In genomic region chr8:91803515-91804402, GRCm38 (mm10) we compare ENCODE assay signal across 10 mouse cellular contexts. TPM values are rescaled to one million over a fixed set of nuclear protein-coding genes. Genes with fewer than 3 reads are reported as not detected.
DNase-seq lines count a peak whose midpoint lies in the region; ATAC-seq and TF ChIP-seq lines count a peak whose summit lies in the region.
"Had no signal": no experiment of that assay in that cellular context is flagged by ENCODE, and none has a peak within 500 bp of the region (broad histone marks: within the 10 kb centered on the region; RNA-seq: fewer than 3 reads in every experiment).

No protein-coding gene starts in this region.

- ATAC-seq in heart, embryonic 16.5 days (replicated peaks; ENCODE audit: extremely low read depth, insufficient read depth, low FRiP score), result no peak
- no peak for ATAC-seq in embryonic facial prominence, embryonic 11.5 days (replicated peaks; ENCODE audit: insufficient number of reproducible peaks, low FRiP score, low TSS enrichment, low read depth)
- no peak for ATAC-seq in hindbrain, embryonic 16.5 days
- no peak for ATAC-seq in midbrain, postnatal 0 days (ENCODE audit: low FRiP score)

- no peak overlapping the region for H3K9ac ChIP-seq in heart, embryonic 16.5 days (ENCODE audit: low read length)
- H3K9ac ChIP-seq in embryonic facial prominence, embryonic 11.5 days (replicated peaks; ENCODE audit: low read length), result no peak overlapping the region
- no peak overlapping the region; the same call in 1 of the 2 replicates for H3K9ac ChIP-seq in hindbrain, embryonic 16.5 days (ENCODE audit: low read depth, low read length)
- H3K9ac ChIP-seq in midbrain, postnatal 0 days (replicated peaks; ENCODE audit: low read length, poor library complexity, severe bottlenecking), result no peak overlapping the region

- H3K4me1 ChIP-seq in heart, embryonic 16.5 days (ENCODE audit: control insufficient read depth, insufficient read depth, low read length), result peaks cover 10% of the 10 kb centered on the region
- peaks cover 7% of the 10 kb centered on the region for H3K4me1 ChIP-seq in embryonic facial prominence, embryonic 11.5 days (ENCODE audit: control insufficient read depth, insufficient read depth, low read length)
- H3K4me1 ChIP-seq in hindbrain, embryonic 16.5 days (ENCODE audit: control insufficient read depth, insufficient read depth, low read depth, low read length), result peaks cover 40% of the 10 kb centered on the region
- 0 out of 2 replicates have a peak, but pooled peaks cover 6% of the 10 kb centered on the region for H3K4me1 ChIP-seq in midbrain, postnatal 0 days (ENCODE audit: insufficient read depth, low read length)

- H3K4me3 ChIP-seq in heart, embryonic 16.5 days (ENCODE audit: low read length), result no peak overlapping the region
- peak overlapping the region; percentile 14; the same call in 1 of the 2 replicates for H3K4me3 ChIP-seq in embryonic facial prominence, embryonic 11.5 days (ENCODE audit: low read depth, low read length)
- no peak overlapping the region for H3K4me3 ChIP-seq in hindbrain, embryonic 16.5 days (ENCODE audit: low read length)
- H3K4me3 ChIP-seq in midbrain, postnatal 0 days (ENCODE audit: low read depth, low read length), result 0 out of 2 replicates have a peak overlapping the region, but pooled peaks have one; percentile 0

- H3K4me2 ChIP-seq in heart, embryonic 16.5 days (ENCODE audit: low read depth, low read length), result peak overlapping the region; percentile 6; the same call in 1 of the 2 replicates
- H3K4me2 ChIP-seq in embryonic facial prominence, embryonic 11.5 days (ENCODE audit: low read depth, low read length), result peak overlapping the region; percentile 53
- peak overlapping the region; percentile 42 for H3K4me2 ChIP-seq in hindbrain, embryonic 16.5 days (ENCODE audit: low read length)
- peak overlapping the region; percentile 28 for H3K4me2 ChIP-seq in midbrain, postnatal 0 days (ENCODE audit: low read depth, low read length, poor library complexity, severe bottlenecking)

- 31% methylated on average over 28 of the region's 28 CpGs for WGBS in heart, embryonic 16.5 days
- WGBS in embryonic facial prominence, embryonic 11.5 days, result 6% methylated on average over 28 of the region's 28 CpGs
- 22% methylated on average over 28 of the region's 28 CpGs for WGBS in hindbrain, embryonic 16.5 days
- WGBS in midbrain, postnatal 0 days, result 24% methylated on average over 28 of the region's 28 CpGs

- DNase-seq in heart, adult 9 months (ENCODE audit: low spot score in 2 of 2), result no peak
- peak; percentile 38 for DNase-seq in embryonic facial prominence, embryonic 11.5 days (ENCODE audit: low spot score)
- no peak for DNase-seq in midbrain, postnatal 0 days (ENCODE audit: low spot score)
- DNase-seq in T-cell, adult 2 months (ENCODE audit: low spot score), result no peak
- no peak for DNase-seq in adrenal gland, postnatal 36 days
- no peak for DNase-seq in cerebellum, adult 11-12 months

- no peaks in the 10 kb centered on the region for H3K9me3 ChIP-seq in heart, embryonic 16.5 days (replicated peaks; ENCODE audit: control insufficient read depth, low read length)
- H3K9me3 ChIP-seq in embryonic facial prominence, embryonic 11.5 days (replicated peaks; ENCODE audit: control insufficient read depth, low read length), result no peaks in the 10 kb centered on the region
- H3K9me3 ChIP-seq in hindbrain, embryonic 16.5 days (ENCODE audit: control insufficient read depth, low read length), result no peaks in the 10 kb centered on the region
- H3K9me3 ChIP-seq in midbrain, postnatal 0 days (ENCODE audit: low read length), result no peaks in the 10 kb centered on the region

- no peak for TF ChIP-seq CTCF in midbrain, postnatal 0 days (IDR thresholded peaks at IDR 0.05)

- H3K27me3 ChIP-seq in heart, embryonic 16.5 days (ENCODE audit: control insufficient read depth, insufficient read depth, low read length), result peaks cover 70% of the 10 kb centered on the region
- peaks cover 49% of the 10 kb centered on the region for H3K27me3 ChIP-seq in embryonic facial prominence, embryonic 11.5 days (ENCODE audit: control insufficient read depth, insufficient read depth, low read length)
- H3K27me3 ChIP-seq in hindbrain, embryonic 16.5 days (replicated peaks; ENCODE audit: control insufficient read depth, insufficient read depth, low read length), result peaks cover 19% of the 10 kb centered on the region
- peaks cover 18% of the 10 kb centered on the region; the same call in 1 of the 2 replicates for H3K27me3 ChIP-seq in midbrain, postnatal 0 days (ENCODE audit: insufficient read depth, low read length)

- H3K27ac ChIP-seq in heart, embryonic 16.5 days (ENCODE audit: low read length), result no peak overlapping the region
- H3K27ac ChIP-seq in embryonic facial prominence, embryonic 11.5 days (replicated peaks; ENCODE audit: low read depth, low read length), result no peak overlapping the region
- H3K27ac ChIP-seq in hindbrain, embryonic 16.5 days (ENCODE audit: low read depth, low read length), result no peak overlapping the region; the same call in 1 of the 2 replicates
- H3K27ac ChIP-seq in midbrain, postnatal 0 days (ENCODE audit: low read depth, low read length), result peak overlapping the region; percentile 32; the same call in 1 of the 2 replicates

- no peaks in the 10 kb centered on the region for H3K36me3 ChIP-seq in heart, embryonic 16.5 days (ENCODE audit: control insufficient read depth, insufficient read depth)
- no peaks in the 10 kb centered on the region; the same call in 1 of the 2 replicates for H3K36me3 ChIP-seq in embryonic facial prominence, embryonic 11.5 days (replicated peaks; ENCODE audit: control insufficient read depth, insufficient read depth, low read depth, low read length)
- no peaks in the 10 kb centered on the region for H3K36me3 ChIP-seq in hindbrain, embryonic 16.5 days (ENCODE audit: control insufficient read depth, insufficient read depth, low read length)
- H3K36me3 ChIP-seq in midbrain, postnatal 0 days (ENCODE audit: insufficient read depth, low read length), result no peaks in the 10 kb centered on the region

RNA-seq across cellular contexts. Expression of gene Irx3, which starts 1.9 kb away (rescaled TPM):
- polyA plus RNA-seq in heart, embryonic 16.5 days (2015; fragmentation: Nextera tagmentation; extraction: Ambion mirVana), result 13.4 and 16.6 TPM in 2 replicates
- polyA plus RNA-seq in embryonic facial prominence, embryonic 11.5 days (2014; fragmentation: Nextera tagmentation; extraction: Ambion mirVana), result 19.8 and 20.4 TPM in 2 replicates
- polyA plus RNA-seq in hindbrain, embryonic 16.5 days (2015; fragmentation: Nextera tagmentation; extraction: Ambion mirVana), result 9.0 and 10.5 TPM in 2 replicates
- 27.2 and 27.3 TPM in 2 replicates for total RNA-seq in midbrain, postnatal 0 days (2014; rRNA removed)
- 10.6 and 13.4 TPM in 2 replicates for polyA plus RNA-seq in midbrain, postnatal 0 days (2015; fragmentation: Nextera tagmentation; extraction: Ambion mirVana)
- total RNA-seq in adrenal gland, postnatal 36 days (2021), result 1 to 10 TPM; 9.0 to 9.5 TPM
- total RNA-seq: megakaryocyte-erythroid progenitor cell, adult 5-6 weeks; MEL had no signal

Comparison
In these comparisons a context has a peak if more than half of its experiments do, and no peak if none do; other contexts are left out.
1. H3K4me3 ChIP-seq: peak in embryonic facial prominence, embryonic 11.5 days (single experiment) and midbrain, postnatal 0 days (single experiment); none in heart, embryonic 16.5 days (single experiment) and hindbrain, embryonic 16.5 days (single experiment).
2. Peak in every context shown above with its lines, with median percentiles within 50 percentile points of each other: H3K4me2 ChIP-seq.